Mouse (Mus musculus): Measurements from ENCODE around the gene Tk2. TPM values are rescaled to one million over a fixed set of nuclear protein-coding genes. Genes with fewer than 3 reads are reported as not detected.

The Tk2 gene
- total and polyA plus RNA-seq, 3 experiments, result 47.0 to 47.8 (median 47.1) TPM

- ATAC-seq (ENCODE audit: extremely low read depth, insufficient number of reproducible peaks, low FRiP score, poor library complexity, severe bottlenecking), result peak; percentile 31
- DNase-seq (ENCODE audit: low spot score), result peak; percentile 64
- Histone ChIP-seq H3K4me3 (ENCODE audit: low read depth, low read length) (peak overlapping the region; percentile 85), H3K9me3 (replicated peaks) (no peaks in the 10 kb centered on the region), H3K4me1 (ENCODE audit: insufficient read depth, low read depth, low read length) (peaks cover 80% of the 10 kb centered on the region), H3K27me3 (ENCODE audit: insufficient read depth, low read length) (no peaks in the 10 kb centered on the region), H3K36me3 (replicated peaks) (peaks cover 50% of the 10 kb centered on the region)
- TF ChIP-seq POLR2AphosphoS5 (IDR thresholded peaks at IDR 0.05; ENCODE audit: insufficient replicate concordance, low read depth, low read length), result no peak
- TF ChIP-seq GATA2 (IDR thresholded peaks at IDR 0.05; ENCODE audit: borderline replicate concordance, low read depth, low read length), result no peak
- no peak for TF ChIP-seq TAL1 (conservative IDR thresholded peaks at IDR 0.05; ENCODE audit: low read depth, low read length)
- no peak for TF ChIP-seq CTCF (IDR thresholded peaks at IDR 0.05; ENCODE audit: low read depth, low read length)
- no peak for TF ChIP-seq GATA1 (IDR thresholded peaks at IDR 0.05; ENCODE audit: borderline replicate concordance, low read length)
Measured at GRCm38 (mm10) chr8:104247054-104247907, 1.1 kb downstream of the Tk2 start.

DNA sequence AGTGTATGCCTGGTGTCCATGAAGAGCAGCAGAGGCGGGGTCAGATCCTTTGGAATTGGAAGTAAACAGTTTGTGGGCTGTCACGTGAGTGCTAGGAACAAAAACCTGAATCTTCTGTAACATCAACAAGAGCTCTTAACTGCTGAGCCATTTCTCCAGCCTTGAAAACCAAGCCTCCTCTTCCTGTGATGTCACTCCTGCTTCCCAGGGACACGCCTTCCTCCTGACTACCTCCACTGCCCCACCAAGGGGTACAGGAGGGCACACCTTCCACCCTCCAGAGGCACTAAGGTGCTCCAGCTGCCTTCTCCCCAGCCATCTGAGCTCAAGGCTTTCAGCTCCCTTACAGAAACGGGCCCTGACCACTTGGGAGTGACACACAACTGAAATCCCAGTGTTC lies 1.7 kb downstream of the Tk2 start:
- no peaks in the 10 kb centered on the region for H3K27me3 ChIP-seq (ENCODE audit: insufficient read depth, low read length)
- DNase-seq (ENCODE audit: low spot score) (no peak), ATAC-seq (ENCODE audit: extremely low read depth, insufficient number of reproducible peaks, low FRiP score, poor library complexity, severe bottlenecking) (no peak)
- TF ChIP-seq GATA1 (IDR thresholded peaks at IDR 0.05; ENCODE audit: borderline replicate concordance, low read length) (no peak), TAL1 (conservative IDR thresholded peaks at IDR 0.05; ENCODE audit: low read depth, low read length) (no peak), GATA2 (IDR thresholded peaks at IDR 0.05; ENCODE audit: borderline replicate concordance, low read depth, low read length) (no peak), CTCF (IDR thresholded peaks at IDR 0.05; ENCODE audit: low read depth, low read length) (no peak), POLR2AphosphoS5 (IDR thresholded peaks at IDR 0.05; ENCODE audit: insufficient replicate concordance, low read depth, low read length) (no peak)
- no peaks in the 10 kb centered on the region for H3K9me3 ChIP-seq (replicated peaks)
- H3K4me1 ChIP-seq (ENCODE audit: insufficient read depth, low read depth, low read length), result peaks cover 80% of the 10 kb centered on the region
- peaks cover 53% of the 10 kb centered on the region for H3K36me3 ChIP-seq (replicated peaks)
- H3K4me3 ChIP-seq (ENCODE audit: low read depth, low read length), result peak overlapping the region; percentile 85

GRCm38 (mm10) chr8:104242038-104242644 lies 6.2 kb downstream of the Tk2 start:
- peak; percentile 44 for DNase-seq (ENCODE audit: low spot score)
- peak overlapping the region; percentile 41; the same call in 1 of the 2 replicates for H3K4me3 ChIP-seq (ENCODE audit: low read depth, low read length)
- no peaks in the 10 kb centered on the region for H3K9me3 ChIP-seq (replicated peaks)
- H3K36me3 ChIP-seq (replicated peaks), result peaks cover 95% of the 10 kb centered on the region
- ATAC-seq (ENCODE audit: extremely low read depth, insufficient number of reproducible peaks, low FRiP score, poor library complexity, severe bottlenecking), result peak; percentile 37
- H3K4me1 ChIP-seq (ENCODE audit: insufficient read depth, low read depth, low read length), result peaks cover 91% of the 10 kb centered on the region
- no peaks in the 10 kb centered on the region for H3K27me3 ChIP-seq (ENCODE audit: insufficient read depth, low read length)
- TF ChIP-seq GATA2 (IDR thresholded peaks at IDR 0.05; ENCODE audit: borderline replicate concordance, low read depth, low read length) (no peak), POLR2AphosphoS5 (IDR thresholded peaks at IDR 0.05; ENCODE audit: insufficient replicate concordance, low read depth, low read length) (no peak), CTCF (IDR thresholded peaks at IDR 0.05; ENCODE audit: low read depth, low read length) (no peak), GATA1 (IDR thresholded peaks at IDR 0.05; ENCODE audit: borderline replicate concordance, low read length) (no peak), TAL1 (conservative IDR thresholded peaks at IDR 0.05; ENCODE audit: low read depth, low read length) (no peak; the same call in 1 of the 2 replicates)

- peak; percentile 59 for ATAC-seq (ENCODE audit: extremely low read depth, insufficient number of reproducible peaks, low FRiP score, poor library complexity, severe bottlenecking)
- no peaks in the 10 kb centered on the region for H3K9me3 ChIP-seq (replicated peaks)
- TF ChIP-seq POLR2AphosphoS5 (IDR thresholded peaks at IDR 0.05; ENCODE audit: insufficient replicate concordance, low read depth, low read length), result no peak
- no peak; the same call in 1 of the 2 replicates for TF ChIP-seq TAL1 (conservative IDR thresholded peaks at IDR 0.05; ENCODE audit: low read depth, low read length)
- no peak for TF ChIP-seq GATA1 (IDR thresholded peaks at IDR 0.05; ENCODE audit: borderline replicate concordance, low read length)
- TF ChIP-seq CTCF (IDR thresholded peaks at IDR 0.05; ENCODE audit: low read depth, low read length), result no peak
- no peak for TF ChIP-seq GATA2 (IDR thresholded peaks at IDR 0.05; ENCODE audit: borderline replicate concordance, low read depth, low read length)
- H3K36me3 ChIP-seq (replicated peaks), result peaks cover 96% of the 10 kb centered on the region
- no peaks in the 10 kb centered on the region for H3K27me3 ChIP-seq (ENCODE audit: insufficient read depth, low read length)
- H3K4me1 ChIP-seq (ENCODE audit: insufficient read depth, low read depth, low read length), result peaks cover 87% of the 10 kb centered on the region
- peak; percentile 40 for DNase-seq (ENCODE audit: low spot score)
- peak overlapping the region; percentile 31; the same call in 1 of the 2 replicates for H3K4me3 ChIP-seq (ENCODE audit: low read depth, low read length)
Measured at GRCm38 (mm10) chr8:104239418-104239861, 8.9 kb downstream of the Tk2 start.

GRCm38 (mm10) chr8:104234573-104234972 lies 13.8 kb downstream of the Tk2 start:
- Histone ChIP-seq H3K4me3 (ENCODE audit: low read depth, low read length) (no peak overlapping the region), H3K4me1 (ENCODE audit: insufficient read depth, low read depth, low read length) (peaks cover 73% of the 10 kb centered on the region), H3K9me3 (replicated peaks) (peaks cover 18% of the 10 kb centered on the region), H3K36me3 (replicated peaks) (peaks cover 100% of the 10 kb centered on the region), H3K27me3 (ENCODE audit: insufficient read depth, low read length) (no peaks in the 10 kb centered on the region)
- no peak for TF ChIP-seq TAL1 (conservative IDR thresholded peaks at IDR 0.05; ENCODE audit: low read depth, low read length)
- TF ChIP-seq POLR2AphosphoS5 (IDR thresholded peaks at IDR 0.05; ENCODE audit: insufficient replicate concordance, low read depth, low read length), result no peak
- TF ChIP-seq GATA1 (IDR thresholded peaks at IDR 0.05; ENCODE audit: borderline replicate concordance, low read length), result no peak
- no peak for TF ChIP-seq CTCF (IDR thresholded peaks at IDR 0.05; ENCODE audit: low read depth, low read length)
- no peak for TF ChIP-seq GATA2 (IDR thresholded peaks at IDR 0.05; ENCODE audit: borderline replicate concordance, low read depth, low read length)
- DNase-seq (ENCODE audit: low spot score) (no peak), ATAC-seq (ENCODE audit: extremely low read depth, insufficient number of reproducible peaks, low FRiP score, poor library complexity, severe bottlenecking) (no peak)

- H3K9me3 ChIP-seq (replicated peaks), result peaks cover 18% of the 10 kb centered on the region
- no peak for DNase-seq (ENCODE audit: low spot score)
- no peaks in the 10 kb centered on the region for H3K27me3 ChIP-seq (ENCODE audit: insufficient read depth, low read length)
- H3K4me3 ChIP-seq (ENCODE audit: low read depth, low read length), result no peak overlapping the region
- H3K4me1 ChIP-seq (ENCODE audit: insufficient read depth, low read depth, low read length), result peaks cover 66% of the 10 kb centered on the region
- TF ChIP-seq CTCF (IDR thresholded peaks at IDR 0.05; ENCODE audit: low read depth, low read length) (no peak), GATA2 (IDR thresholded peaks at IDR 0.05; ENCODE audit: borderline replicate concordance, low read depth, low read length) (no peak), GATA1 (IDR thresholded peaks at IDR 0.05; ENCODE audit: borderline replicate concordance, low read length) (no peak), POLR2AphosphoS5 (IDR thresholded peaks at IDR 0.05; ENCODE audit: insufficient replicate concordance, low read depth, low read length) (no peak), TAL1 (conservative IDR thresholded peaks at IDR 0.05; ENCODE audit: low read depth, low read length) (no peak)
- ATAC-seq (ENCODE audit: extremely low read depth, insufficient number of reproducible peaks, low FRiP score, poor library complexity, severe bottlenecking), result no peak
- peaks cover 99% of the 10 kb centered on the region for H3K36me3 ChIP-seq (replicated peaks)
Measured at GRCm38 (mm10) chr8:104232919-104233318, 15.4 kb downstream of the Tk2 start.
